Mouse (Mus musculus) telencephalon, adult 2 months (tissue): ENCODE results near the gene Nostrin.

Source experiments
- DNase-seq: peaks from one replicate; pipeline ENCODE4 v3.0.0-alpha.2; 2011; ENCODE audit warnings: low read depth, low spot score

The Nostrin gene

DNA sequence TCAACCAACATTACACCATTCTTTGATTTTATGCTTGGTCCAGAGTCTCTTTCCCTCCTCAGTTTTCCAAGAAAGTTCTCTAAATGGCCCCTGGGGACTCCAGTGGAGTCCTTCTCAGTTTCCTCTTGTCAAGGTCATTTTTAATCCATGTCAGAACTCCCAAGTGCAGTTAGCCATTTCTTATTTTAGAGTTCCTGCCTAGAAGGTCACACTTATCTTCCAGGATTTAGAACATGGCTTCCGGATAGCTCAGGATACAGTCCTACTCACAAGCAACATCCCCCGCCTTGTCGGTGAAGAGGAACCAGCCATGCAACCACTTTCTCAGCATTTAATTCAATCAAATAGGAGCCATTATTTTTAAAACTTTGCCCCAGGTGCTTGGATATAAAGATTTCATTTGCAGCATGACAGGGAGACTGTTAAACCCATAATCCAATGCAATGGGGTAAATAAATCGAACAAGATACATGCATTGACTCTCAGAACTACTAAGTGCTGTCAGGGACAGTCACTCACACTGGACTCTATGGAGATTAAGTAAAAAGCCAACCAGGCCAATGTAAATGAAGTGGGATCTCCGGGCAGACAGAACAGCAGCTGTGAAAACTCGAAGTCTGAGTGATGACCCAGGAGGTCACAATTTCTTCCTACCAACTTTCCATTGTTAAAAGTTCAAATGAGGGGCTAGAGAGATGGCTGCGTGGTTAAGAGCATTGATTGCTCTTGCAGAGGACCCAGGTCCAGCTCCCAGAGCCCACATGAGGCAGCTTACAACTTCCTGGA is 6.0 kb upstream of the Nostrin start:
- no peak for DNase-seq

DNA sequence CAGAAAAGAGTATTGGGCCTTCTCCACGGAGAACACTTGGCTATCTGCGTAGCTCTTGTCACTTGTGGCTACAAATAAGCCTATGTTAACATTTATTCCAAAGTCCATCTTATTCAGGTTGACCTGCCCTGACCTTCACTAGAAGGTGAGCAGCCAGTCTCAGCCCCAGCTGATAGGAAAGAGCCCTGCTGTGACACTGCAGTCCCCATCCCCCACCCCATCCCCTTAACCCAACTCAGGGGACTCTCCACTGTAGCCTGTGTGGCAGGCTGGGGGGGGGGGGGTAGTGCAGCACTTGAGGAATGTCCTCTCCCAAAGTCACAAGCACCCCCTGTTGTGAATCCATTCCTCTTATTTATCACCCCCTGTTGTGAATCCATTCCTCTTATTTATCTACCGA is 3.6 kb upstream of the Nostrin start:
- no peak for DNase-seq

DNA sequence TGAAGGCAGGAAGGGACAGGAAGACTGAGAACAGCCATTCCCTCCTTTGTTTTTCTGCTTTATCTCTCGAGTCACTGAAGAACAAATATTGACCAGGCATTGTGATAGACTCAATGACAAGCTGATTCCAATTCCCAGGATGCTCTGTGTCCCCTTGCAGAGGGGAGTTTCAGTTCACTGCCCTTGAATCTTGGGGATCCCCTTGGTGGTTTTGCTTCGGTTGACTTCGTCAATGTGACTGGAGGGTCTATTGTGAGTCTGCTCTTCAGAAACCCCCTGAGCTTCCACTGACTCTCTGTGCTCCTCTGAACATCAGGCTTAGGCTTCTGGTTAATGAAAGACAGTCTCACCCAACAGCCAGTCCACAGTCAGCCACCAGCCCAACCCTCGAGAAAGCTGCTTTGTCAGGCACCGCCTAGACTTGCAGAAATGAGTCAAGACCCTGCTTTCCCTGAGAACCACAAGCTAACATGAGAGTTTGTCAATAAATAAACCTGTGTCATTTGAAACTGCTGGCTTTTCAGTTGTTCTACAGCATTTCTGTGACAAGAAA is 3.0 kb upstream of the Nostrin start:
- DNase-seq: no peak

DNA sequence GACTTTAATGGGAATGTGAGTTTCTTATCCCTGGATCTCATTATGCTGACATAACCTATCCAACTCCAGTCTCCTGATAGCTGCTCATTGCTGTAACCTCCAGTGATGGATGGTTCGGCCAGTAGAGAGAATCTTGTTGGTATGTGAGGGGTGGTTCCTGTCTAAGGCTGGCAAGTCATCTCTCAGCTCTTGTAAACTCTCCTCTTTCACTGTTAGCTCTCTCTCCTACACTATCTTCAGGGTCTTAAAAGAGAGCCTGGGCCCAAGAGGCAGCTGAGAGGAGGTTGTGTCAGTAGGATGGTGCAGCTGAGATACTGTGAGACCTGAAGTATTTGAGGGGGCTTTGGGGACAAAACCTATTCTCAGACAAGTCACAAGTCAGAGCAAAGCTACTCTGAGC is 1.4 kb upstream of the Nostrin start:
- no peak for DNase-seq

DNA sequence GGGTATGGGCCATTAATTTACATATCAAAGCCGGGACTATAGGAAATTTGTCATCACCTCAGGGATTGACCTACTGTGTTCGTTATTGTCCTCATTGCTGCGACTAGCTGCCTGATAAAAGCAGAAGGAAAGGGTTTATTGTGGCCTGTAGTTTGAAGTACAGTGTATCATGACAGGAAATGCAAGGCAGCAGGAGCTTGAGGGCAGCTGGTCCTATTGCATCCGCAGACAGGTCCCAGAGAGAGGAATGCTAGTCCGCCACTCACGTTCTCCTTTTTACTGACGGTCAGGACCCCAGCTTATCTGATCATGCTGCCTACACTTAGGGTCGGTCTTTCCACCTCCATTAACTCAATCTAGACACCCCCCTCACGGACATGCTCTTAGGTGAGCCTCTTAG is 663 bp upstream of the Nostrin start:
- no peak for DNase-seq

DNA sequence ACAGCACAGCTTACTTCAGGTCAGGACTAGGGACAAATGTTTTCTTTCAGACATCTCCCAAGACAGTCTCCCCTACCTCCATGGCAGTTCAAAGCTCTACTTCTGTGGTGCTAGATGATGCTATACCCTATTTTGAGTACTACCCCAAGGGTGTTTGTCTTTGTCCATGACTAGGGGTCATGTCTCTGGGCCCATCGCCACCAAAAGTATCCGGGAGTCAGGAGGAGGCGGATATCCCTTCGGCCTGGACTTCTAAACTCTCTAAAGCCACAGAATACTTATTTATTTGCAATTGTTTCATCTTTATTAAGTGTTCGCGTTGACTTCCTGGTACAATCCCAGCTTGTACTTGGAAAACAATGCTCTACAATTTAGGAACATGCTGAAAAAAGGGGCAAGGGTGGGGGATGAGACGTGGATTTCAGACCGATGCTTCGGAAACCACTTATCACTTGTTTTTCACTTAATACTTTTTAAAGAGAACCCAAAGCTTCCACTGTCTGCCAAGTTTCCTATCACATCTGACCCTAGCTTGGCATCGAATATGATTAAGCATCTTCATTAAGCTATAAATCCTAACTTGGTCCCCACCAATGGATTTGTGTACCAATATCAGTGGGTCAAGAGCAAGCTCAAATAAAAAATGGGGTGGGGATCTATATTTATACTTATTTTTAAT is 1.9 kb downstream of the Nostrin start:
- no peak for DNase-seq

DNA sequence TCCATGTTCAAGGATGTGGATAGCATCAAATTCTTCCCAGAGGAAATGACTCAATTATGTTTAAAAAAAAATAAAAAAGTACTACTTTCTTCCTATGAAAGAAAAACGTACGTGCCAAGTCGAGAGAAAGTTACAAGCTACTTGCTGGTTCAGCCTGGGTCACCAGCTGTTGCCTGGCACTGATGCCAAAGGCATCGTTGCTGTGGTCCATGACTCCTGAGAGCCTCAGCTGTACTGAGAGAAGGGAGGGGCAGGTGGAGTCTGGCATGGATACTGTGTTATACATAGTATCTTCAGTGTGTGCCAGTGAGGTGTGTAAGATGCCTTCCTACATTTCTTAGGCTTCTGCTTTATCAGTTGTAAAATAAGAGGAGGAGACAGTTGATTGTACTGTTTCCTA is 3.2 kb downstream of the Nostrin start:
- DNase-seq: no peak

DNA sequence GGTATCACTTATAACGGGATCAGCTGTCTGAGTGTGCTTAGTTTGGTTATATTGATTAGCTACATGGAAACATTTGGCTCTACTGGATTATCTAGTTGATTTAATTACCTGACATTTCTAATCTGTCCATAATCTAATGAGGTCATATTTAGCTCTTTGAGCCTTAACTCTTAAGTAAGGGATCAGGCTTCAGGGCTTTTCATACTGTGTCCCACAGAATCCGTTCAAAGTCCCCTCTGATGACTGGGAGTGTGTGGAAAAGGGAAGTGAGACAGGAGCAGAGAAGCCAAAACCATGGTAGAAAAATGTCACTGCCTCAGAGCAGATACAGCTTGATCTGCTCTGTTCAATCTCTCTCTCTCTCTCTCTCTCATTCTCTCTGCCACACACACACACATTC is 4.6 kb downstream of the Nostrin start:
- no peak for DNase-seq

DNA sequence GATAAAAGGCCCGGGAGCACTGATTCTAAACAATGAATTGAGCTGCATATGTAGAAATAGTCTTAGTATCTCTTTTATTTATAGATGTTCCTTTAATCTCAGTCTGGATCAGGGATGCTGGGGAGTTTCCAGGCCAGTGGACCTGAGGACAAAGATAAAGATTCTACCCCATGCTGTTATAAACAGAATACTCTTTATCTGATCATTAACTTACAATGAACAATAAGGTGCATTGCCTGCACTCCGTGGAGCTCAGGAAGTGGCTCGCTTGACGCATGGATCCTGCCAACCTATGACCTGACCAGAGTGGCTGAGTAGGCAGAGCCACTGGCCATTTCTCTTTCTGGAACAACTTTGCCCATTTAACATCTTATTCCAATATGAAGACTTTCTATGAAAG is 5.2 kb downstream of the Nostrin start:
- no peak for DNase-seq

DNA sequence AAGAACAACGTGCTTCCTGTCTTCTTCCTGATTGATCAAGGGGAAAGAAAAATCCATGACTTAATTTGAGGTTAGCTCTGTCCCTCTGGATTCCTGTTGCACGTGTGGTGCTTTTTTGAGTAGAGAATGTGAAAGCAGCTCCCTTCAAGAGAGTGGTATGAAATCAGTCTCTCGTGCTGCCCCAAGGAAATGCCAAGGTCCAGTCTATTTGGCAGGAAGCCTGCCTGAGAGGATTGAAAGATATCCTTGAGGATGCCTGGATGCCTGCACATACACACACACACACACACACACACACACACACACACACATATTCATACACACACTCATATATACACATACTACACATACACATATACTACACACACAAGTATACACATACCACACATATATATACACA is 13.1 kb downstream of the Nostrin start:
- DNase-seq: no peak

DNA sequence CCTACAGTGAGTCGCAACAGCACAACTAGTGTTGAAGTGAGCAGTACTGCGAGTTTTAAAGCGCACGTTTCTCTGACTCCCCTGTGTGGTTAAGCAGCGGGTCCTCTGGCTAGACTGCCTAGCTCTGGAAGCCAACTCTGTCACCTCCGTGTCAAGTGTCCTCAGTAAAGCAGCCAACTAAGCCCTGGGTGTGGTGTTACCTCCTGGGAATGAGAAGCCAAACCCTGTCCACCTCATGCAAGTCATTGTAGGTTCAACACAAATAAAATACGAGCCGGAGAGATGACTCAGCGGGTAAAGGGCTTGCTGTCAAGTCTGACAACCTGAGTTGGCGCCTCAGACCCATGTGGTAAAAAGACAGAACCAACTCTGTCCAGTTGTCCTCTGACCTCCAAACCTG is 13.6 kb downstream of the Nostrin start:
- DNase-seq: no peak

DNA sequence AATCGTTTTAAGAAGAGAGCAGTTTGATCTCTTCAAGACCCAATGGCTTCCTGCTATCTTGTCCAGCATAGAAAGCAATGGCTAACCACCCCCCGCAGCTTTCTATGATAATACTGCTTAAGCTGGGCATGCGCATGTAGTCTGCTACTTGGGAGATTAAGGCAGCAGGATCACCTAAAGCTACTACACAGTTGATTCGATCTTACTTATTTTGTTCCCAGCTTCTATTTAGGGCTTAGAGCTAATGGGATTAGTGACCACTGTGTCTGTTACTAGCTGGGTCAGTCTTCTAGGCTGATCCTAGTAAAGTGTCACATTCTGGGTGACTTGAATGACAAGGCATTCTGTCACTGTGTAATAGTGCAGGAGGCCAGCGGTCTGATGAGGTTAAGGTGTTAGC is 15.2 kb downstream of the Nostrin start:
- DNase-seq: no peak

DNA sequence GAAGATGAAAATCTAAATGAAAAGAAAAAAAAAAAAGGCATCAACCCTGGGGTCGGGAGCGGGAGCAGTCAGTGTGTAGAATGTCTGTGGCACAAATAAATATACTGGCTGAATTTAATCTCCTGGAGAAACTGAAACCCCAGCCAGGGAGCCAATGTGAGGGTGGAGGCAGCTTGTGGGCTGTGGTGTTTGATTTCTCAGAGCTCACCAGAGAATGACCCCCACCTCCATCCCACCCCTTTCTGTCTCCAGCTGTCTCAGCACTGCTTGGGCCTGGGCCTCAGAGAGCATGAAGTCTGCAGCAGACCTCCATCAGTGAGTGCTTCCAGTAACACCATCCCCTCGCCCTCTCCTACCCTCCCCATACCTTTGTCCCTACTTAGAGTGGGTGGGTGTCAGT is 20.3 kb downstream of the Nostrin start:
- DNase-seq: no peak

DNA sequence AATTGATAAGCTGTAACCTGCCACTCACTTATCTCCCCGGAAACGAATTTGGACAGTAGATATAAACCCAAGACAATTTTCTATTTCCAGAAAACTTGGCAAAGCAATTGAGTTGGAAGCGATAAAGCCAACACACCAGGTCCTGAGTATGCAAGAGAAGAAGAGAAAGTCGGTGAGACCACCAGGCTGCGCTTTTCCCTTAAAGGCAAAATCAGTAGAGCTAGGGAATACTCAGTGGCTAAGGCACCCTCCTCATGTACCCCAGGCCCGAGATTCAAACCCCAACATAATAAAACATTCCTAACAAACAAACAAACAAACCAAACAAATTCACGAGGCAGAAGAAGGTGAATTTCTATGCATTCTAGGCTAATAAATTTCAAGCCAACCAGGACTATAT is 20.7 kb downstream of the Nostrin start:
- no peak for DNase-seq

DNA sequence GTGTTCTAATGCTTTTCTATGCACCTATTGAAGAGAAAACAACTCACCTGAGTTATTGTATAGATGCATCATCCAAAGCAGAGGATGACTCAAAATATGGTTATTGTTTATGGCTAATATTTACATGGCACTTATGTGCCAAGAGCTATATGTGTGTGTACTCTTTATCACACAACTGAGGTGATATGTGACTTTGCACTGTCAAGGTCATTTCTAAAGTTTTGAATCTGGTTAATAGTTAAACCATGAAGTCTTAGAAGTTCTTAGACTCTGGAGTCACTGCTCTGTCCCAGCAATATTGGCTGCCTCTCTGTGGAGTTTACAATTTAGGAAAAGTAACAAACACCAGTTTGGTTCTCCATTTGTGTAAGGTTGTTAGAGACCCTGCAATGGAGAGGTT is 23.3 kb downstream of the Nostrin start:
- DNase-seq: no peak

DNA sequence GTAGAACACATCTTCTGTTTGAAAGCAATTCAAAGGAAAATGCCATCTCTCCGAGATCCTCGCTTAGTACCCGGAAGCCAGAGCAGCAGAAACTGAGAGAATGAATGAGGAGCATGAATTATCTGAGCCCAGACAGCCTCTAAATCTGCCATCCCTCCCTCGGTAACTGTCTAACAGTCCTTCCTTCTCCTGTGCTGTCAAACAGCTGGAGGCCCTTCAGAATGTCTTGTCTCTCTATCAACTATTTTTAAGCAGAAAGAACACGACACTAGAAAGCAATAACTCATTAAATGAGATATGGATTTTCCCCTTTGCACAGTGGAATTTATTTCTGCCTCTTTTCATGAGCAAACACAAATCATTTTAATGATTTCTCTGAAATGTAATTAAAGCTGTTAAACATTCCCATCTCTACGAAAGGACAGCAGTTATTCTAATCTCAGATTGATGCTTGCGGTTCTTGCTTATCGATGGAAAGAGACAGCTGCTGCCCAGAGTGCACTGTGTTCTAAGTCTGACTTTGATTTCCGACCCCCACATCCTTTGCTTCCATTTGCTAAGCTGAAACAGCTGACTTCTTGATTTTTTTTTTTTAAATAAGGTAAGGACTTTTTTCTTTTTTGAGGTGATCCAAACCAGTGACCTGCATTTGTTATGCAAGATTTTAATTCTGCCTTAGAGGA is 34.9 kb downstream of the Nostrin start:
- DNase-seq: no peak

DNA sequence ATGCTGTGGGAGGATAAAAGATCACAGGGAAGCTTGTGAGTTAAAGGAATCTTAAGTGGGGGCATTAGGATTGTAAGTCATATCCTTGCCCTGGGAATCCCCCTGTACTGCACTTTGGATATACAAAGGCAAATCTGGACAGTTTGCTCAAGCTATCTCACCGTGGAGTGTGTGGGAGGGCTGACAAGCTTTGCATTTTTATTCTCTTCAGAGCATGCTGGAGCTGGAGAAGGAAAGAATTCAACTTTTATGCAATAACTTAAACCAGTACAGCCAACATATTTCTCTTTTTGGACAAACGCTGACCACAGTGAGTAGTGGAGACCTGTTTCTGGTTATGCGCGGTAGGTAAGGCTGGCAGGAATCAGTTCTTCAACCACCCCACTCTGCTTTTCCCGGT is 39.7 kb downstream of the Nostrin start:
- DNase-seq: peak; percentile 38

DNA sequence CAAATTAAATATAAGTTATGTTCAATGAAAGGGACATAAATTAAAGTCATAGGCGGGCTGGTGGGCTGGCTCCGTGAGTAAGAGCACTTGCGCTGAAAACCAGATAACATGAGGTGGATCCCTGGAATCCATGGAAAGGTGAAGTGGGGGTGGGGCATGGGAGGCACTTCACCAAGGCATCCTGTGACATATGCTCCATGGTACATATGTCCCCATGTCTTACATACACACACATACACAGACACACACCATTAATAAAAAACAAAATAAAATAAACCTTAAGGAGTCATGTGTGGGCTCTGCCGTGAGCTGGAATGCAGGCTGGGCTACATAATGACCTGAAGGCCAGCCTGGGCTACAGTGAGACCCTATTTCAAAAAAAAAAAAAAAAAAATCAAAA is 44.1 kb downstream of the Nostrin start:
- no peak for DNase-seq

DNA sequence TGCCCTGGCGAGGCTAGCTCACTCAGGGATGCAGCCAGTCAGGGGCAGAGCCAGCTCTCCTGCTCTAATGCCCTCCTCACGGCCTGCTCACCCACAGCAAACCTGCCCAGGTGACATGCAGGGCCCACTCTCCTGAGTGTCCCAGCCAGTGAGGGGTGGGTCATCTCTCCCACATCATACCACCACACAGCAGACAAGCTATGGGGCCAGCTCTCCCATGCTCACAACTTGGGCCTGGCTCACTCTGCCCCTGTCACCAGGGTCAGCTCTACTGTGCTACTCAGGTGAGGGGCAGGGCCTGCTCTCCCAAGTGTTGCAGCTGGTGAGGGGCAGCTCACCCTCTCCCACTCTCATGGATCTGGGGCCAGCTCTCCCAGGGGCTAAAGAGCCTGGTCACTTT is 52.4 kb downstream of the Nostrin start:
- DNase-seq: no peak

DNA sequence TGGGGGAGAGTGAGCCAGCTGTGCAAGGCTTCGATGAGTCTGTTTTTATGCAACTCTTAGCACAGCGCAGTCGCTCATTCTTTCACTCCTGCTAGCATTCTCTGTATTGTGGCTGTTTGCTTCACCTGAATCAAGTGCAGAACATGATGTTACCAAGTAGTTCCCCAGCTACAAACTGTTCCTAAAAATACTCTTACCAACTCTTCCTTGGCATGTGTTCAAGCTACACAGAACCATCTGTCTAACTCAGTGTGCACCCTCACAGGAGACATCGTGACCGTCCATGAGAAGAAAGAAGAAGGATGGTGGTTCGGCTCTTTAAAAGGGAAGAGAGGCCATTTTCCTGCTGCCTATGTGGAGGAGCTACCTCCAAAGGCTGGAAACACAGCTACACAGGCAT is 53.1 kb downstream of the Nostrin start:
- DNase-seq: peak; percentile 63

DNA sequence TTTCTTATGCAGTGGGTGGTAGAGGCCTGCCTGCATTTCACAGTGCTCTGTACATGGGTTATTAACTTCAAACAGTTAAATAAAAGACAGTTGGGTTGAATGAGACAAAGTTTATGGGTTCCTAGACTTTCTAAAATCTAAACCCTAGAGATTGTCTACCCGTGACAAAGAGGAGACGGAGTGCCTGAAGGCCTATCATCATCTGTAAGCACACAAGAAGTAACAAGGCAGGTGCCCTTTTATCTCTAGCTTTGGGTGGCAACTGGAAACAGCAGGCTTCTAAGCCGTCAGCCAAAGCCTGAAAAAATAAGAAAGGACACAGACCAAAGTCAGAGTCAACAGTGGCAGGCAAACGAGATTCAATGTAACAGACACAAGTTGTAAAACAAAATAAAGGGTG is 53.6 kb downstream of the Nostrin start:
- DNase-seq: no peak

DNA sequence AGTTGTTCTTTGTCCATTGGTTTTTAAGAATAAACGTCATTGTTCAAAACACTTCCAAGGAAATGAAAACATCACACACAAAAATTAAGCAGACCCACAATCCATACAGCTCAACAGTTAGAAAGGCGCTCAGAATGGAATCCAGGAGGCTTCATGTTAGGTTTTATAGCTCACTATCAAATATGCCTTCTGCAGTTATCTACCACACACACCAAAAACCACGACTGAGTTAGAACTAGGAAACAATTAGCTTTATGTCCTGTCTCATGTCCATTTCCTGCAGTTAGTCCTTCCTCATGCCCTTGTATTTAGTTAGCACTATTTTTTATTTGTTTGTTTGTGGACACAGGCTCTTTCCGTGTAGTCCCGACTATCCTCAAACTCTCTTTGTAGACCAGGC is 55.5 kb downstream of the Nostrin start:
- no peak for DNase-seq

DNA sequence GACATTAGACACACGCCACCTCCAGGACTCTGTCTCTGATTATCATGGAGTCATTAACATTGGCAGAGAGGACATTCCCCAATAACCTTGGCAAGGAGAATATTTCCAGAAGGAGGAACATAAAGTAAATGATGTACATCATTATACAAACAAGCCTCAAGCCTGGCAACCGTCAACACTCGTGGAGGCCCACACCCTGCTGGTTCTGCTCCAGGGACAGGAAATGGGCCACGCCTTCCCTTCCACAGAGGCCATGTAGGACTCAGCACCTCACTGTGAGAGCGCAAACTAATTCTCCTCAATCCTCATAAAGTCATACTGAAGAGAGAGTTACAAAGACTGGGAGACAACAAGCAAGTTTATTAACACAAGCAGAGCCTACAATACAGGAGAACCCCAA is 58.0 kb downstream of the Nostrin start:
- no peak for DNase-seq
